Mouse (Mus musculus): Measurements from ENCODE around the gene Bcr.
A peak's percentile ranks its signal among the peaks of the same experiment; 100 is the strongest.
"Not testable (repeated sequence)": the region's sequence is repeated elsewhere in the genome, so short reads cannot be mapped to it uniquely, and the experiment has no call there.

Gene Bcr

DNA sequence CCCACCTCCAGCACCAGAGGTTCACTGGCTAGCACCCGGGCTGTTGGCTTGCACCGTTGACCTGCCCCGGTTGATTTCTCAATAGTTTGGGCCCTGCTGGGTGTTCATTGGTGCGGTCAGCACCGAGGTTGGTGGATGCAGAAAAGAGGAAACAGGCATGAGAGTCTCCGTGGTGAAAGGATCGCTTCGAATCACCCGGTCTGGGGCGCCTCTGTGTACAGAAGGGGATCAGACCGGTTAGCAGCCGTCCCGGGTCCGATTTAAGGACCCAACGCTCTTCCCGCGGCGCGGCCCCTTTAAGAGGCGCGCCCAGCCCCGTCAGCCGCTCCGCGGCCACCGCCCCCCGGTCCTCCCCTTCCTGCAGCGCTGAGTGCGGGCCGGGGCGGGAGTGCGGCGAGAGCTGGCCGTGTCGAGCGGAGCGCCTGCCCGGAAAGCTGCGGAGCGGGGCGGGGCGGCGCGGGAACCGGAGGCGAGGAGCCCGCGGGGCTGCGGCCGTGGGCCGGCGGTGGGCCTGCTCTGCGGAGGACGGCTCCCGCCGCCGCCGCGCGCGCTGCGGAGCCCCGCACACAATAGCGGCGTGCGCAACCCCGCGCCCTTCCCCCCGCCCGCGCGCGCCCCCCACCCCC, at the start of gene Bcr:
Bcr (plus strand) TSS at position 376 of the 626 bp plus-strand sequence.
- DNase-seq (ENCODE audit: low spot score in 2 of 2): peak; percentile 85 to 88

DNA sequence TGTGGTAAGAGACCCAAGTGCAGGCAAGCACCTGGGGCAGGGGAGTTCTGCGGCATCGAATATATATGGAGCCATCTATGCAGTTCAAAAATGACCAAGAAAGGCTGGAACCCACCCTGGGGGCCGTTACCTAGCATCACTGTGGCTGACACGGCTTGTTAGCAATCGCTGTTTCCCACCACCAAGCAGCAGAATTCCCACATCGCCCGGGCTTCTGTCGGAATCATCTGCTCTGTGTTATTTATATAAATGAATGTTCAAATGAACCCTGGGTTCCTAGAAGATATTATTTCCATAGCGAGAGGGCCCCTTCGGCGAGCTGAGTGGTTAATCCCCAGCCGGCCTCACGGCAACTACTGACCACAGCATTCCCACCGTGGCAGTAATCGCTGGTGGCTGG, 49.7 kb upstream of the Bcr start:
- DNase-seq (ENCODE audit: low spot score in 2 of 2): peak; percentile 52 to 77

DNA sequence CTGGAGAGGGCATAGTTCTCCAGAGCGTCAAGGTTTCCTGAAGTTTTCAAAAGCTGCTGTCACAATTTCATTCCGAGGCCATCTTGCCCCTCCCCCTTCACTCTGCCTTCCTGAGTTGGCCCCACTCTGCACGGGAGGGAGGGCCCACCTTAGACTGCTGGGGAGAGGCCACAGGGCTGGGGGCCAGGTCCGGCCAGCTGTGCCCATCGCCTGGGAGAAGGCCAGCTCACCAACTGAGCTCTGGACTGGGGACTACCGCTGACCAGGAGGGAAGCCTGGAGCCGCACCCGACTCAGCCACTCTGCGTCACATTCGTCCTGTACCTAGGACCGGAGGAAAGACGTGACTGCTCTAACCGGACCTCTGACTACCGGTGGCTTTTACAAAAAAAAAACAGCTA, 44.9 kb upstream of the Bcr start:
- no peak for DNase-seq (ENCODE audit: low spot score in 2 of 2)

DNA sequence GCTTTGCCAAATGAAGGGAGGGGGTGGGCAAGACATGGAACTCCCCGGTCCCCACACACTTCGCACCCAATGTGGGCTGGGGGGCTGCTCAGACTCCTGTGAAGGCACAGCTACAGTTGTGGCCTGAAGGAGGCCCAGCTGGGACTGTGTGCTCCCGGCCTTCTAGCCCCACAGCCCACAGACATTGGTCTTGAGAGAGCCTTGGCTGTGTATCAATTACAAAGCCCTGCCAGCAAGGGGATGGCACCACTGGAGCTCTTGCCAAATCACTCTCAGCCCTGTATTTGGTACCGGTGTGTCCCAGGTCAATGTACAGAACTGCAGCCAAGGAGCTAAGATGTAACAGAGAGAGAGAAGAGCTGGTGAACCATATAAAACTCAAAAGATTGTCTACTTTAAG, 43.9 kb upstream of the Bcr start:
- no peak for DNase-seq (ENCODE audit: low spot score in 2 of 2)

DNA sequence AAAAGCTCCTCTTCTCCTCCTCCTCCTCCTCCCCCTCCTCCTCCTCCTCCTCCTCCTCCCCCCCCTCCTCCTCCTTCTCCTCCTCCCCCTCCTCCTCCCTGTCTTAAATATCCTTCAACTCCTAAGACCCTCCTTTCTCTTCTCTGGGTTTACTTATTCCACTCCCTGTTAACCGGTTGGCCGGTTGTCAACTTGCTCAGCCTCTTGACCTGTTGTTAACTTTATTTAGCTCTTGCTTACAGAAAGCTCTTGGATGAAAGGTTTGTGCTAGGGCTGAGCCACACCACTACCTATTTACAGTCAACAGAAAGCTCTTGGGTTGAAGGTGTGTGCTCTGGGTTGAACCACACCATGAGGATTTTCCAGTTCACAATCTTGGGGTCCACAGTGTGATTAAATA, 40.1 kb upstream of the Bcr start:
- DNase-seq (ENCODE audit: low spot score in 2 of 2): no peak

DNA sequence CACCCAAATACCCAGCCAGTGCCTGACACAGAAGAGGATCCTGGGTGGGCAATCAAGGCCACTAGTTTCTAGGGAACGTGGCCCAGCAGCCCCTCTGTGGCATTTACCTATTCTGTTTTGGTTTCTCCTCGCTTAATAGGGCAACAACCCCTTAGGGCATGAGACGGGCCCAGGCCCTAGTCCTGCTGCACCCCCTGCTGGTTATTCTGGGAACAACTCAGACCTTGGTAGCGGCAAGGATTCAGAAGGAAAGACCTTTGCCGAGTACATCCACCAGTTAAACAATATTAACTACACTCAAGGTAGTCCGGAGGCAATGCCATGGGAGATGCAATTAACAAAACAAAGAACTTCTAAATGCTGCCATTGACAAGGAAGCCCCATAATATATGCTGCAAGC, 39.3 kb upstream of the Bcr start:
- DNase-seq (ENCODE audit: low spot score in 2 of 2): peak; percentile 70 to 85

DNA sequence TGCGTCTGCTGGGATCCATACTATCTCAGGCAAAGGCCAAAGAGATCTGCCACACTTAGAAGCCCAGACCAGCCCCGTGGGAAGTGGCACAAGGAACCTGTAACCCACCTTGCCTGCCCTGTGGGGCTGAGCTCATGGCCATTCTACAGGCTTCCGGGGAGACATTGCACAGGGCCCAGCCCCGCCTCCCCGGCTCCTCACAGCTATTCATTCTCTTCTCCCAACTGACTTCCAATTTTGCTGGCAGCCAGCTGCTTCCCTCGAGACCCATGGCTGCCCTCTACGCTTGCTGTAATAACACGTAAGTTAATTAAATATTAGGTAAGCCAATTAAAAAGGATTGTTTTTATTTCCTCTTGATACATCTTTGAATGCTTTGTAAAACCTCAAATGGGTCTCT, 33.9 kb upstream of the Bcr start:
- no peak for DNase-seq (ENCODE audit: low spot score in 2 of 2)

DNA sequence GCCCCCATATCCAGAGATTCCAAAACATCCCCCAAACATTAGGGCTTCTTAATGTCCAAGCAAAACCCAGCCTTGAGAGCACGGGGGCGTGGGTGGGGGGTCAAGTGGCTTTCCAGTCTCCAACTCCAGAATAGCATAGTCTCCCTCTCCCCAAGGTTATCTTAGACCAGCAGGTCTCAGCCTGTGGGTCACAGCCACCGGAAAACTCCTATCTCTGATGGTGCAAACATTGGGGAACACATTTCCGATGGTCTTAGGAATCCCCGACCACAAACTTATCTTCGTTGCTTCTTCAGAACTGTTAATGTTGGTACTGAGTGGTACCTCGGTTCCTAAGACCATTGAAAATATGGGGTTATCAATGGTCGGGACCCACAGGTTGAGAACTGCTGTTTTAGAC, 31.6 kb upstream of the Bcr start:
- no peak for DNase-seq (ENCODE audit: low spot score in 2 of 2)

DNA sequence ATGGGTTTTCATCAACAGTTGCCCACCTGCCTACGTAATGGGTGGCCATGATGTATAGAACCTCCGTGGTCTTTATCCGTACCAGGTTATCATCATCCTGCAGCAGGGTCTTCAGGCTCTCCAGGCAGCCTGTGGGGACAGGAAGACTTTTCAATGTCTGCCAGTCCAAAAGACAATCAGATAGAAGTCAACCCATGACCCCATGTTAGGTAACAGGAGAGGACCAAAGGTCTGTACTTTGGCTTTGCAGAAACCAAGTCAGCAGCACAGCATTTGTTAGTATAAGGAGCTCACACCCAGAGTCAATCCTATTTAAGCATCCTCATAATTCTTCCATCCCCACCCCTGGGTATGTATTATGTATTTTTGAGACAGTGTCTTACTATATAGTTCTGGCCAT, 30.7 kb upstream of the Bcr start:
- DNase-seq (ENCODE audit: low spot score in 2 of 2): no peak

DNA sequence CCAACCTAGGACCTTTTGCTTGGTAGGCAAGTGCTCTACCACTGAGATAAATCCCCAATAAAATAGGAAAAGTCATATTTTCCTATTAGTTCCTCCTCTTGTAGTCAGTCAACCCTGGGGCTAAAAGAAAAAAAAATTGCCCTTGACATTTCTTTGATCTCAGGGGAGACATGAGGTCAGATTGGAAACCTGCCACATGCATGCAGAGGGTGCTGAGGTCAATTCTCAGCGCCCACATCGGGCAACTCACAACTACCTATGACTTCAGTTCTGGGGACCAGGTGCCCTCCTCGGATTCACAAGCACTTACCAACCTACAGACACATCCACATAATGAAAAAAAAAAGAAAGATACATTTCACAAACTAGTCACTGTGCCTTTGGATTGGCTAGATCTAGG, 30.2 kb upstream of the Bcr start:
- DNase-seq (ENCODE audit: low spot score in 2 of 2): no peak

DNA sequence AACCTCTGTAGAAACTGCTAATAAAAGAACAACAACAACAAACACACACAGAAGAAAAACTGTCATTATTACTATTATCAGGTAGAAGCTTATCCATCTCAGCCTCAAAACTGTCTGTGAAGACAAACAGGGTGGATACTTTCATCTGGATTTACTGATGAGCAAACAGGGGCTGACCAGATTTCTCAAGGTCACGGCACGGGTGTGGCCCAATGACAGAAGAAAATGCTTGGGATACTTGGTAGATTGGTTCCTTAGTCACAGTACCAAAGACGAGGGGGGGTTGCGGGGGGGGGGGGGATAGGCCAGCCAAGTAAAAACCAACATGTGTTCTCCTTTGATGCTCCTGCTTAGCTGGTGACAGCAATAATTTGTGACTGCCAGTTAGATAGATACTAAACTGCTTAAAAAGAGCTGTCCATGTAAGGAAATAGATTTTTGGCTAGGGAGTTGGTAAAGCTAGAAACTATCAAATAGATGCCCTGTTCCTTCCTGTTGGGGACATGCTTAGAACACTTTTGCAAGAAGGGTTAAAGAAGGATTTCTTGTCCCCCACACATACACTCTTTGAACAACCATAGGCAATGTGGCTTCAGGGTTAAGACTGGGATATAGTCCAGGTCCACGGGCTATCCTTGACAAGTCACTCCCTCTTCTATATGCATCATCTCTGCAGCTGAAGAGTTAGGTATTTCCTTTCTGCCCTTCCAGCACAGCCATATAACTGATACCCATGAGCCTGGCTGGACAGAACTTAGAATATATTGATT, 28.9 kb upstream of the Bcr start:
- no peak for DNase-seq (ENCODE audit: low spot score in 2 of 2)

DNA sequence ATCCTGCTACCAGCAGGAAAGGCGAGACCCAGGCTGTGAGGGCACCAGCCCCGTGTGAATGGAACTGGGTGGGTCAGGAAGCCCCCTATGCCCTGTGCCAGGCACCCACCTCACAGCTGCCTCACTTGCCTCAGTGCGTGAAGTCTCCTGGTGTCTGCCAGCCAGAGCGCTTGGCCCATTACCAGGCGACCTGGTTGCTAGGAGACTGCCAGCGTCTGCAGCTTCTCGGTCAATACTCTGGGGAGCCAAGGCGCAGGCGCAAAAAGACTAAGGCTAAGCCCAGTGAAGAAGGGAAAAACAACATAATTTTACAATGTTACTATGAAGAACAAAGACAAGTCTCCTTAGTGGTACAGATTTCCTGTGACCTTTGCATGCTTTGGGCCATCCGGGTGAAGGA, 28.0 kb upstream of the Bcr start, which contains the start of gene Rsph14:
Rsph14 (minus strand) TSS at position 192 of the 400 bp plus-strand sequence.
- DNase-seq (ENCODE audit: low spot score in 2 of 2): peak; percentile 93 to 94

DNA sequence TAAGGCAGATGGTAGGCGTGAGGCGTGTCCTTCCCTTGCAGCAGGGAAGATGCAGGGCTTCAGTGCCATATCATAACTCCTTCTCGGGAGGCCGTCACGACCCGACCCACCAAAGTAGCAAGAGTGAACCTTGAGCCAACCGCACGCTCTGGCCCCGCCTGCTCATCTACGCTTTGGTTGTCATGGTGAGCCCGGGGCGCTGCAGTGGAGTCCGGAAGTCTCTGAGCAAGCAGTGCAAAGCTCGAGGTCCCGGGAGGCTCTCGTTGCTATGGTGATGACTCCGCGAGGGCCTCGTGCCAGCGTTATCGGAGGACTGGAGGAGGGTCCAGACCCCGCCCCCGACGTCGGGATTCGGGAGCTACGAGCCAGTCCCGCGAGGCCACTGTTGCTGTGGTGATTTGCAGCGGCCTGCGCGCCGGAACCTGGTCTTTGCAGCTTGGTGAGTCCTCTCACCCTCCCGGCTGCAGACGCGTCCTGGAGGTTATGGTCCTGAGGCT, 23.5 kb upstream of the Bcr start, which contains the start of gene Rab36:
Rab36 (plus strand) TSS at position 176 of the 497 bp plus-strand sequence.
- DNase-seq (ENCODE audit: low spot score in 2 of 2): peak; percentile 97 to 98

DNA sequence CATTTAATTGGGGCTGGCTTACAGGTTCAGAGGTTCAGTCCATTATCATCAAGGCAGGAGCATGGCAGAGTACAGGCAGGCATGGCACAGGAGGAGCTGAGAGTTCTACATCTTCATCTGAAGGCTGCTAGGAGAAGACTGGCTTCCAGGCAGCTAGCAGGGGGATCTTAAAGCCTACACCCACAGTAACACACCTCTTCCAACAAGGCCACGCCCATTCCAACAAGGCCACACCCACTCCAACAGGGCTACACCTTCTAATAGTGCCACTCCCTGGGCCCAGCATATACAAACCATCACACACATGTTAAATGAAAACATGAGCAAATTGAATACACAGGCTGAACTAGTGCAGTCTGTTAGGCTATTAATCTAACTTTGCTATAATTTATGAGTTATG, 18.3 kb upstream of the Bcr start:
- not testable (repeated sequence) for DNase-seq (ENCODE audit: low spot score in 2 of 2)

DNA sequence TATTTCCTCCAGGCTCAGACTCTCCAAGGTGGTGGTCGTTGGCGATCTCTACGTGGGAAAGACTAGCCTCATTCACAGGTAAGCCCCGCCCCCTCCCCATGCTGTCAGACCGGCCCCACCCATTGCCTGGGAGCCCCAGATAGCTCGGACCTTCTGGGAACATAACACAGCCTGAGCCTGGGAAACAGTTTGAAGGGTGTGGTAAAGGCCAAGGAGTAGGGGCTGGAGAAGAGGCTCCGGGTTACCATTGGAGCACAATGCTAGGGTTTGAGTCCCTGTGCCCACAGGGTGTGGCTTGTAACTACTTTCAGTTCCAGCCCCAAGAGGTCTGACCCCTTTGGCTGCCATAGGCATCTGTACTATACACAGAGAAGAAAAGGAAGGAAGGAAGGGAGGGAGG, 15.9 kb upstream of the Bcr start:
- no peak for DNase-seq (ENCODE audit: low spot score in 2 of 2)

DNA sequence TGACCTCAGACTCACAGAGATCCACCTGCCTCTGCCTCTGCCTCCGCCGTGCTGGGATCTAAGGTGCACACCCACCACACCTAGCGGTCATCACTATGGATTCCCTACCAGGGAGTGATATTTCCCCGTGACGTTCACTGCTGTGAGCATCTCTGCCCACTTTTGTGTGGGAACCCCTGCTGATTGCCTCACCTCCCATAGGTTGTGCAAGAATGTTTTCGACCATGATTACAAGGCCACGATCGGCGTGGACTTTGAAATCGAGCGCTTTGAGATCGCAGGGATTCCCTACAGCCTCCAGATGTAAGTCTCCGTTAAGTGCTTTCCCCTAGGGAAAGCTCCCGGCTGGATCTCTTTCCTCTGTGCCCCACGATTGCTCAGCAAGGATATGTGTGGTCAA, 14.6 kb upstream of the Bcr start:
- no peak for DNase-seq (ENCODE audit: low spot score in 2 of 2)

DNA sequence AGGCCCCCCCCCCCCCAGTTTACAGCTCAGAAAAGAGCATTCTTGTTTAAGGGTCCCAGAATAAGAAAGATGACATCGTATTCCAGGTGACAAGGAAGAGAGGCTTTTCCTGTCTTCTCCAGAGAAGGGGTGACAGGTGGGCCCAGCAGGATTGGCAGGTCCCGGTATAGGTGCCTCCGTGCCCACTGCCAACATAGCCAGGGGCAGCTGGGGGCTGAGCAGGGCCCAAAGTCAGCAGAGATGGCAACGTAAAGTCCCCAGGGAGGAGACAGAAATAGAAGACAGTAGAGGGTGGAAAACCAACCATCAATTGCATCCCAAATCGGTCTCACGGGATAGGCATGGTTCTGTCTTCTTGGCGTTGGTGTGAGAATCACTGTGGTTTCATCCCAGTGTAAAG, 11.7 kb upstream of the Bcr start:
- DNase-seq (ENCODE audit: low spot score in 2 of 2): no peak

DNA sequence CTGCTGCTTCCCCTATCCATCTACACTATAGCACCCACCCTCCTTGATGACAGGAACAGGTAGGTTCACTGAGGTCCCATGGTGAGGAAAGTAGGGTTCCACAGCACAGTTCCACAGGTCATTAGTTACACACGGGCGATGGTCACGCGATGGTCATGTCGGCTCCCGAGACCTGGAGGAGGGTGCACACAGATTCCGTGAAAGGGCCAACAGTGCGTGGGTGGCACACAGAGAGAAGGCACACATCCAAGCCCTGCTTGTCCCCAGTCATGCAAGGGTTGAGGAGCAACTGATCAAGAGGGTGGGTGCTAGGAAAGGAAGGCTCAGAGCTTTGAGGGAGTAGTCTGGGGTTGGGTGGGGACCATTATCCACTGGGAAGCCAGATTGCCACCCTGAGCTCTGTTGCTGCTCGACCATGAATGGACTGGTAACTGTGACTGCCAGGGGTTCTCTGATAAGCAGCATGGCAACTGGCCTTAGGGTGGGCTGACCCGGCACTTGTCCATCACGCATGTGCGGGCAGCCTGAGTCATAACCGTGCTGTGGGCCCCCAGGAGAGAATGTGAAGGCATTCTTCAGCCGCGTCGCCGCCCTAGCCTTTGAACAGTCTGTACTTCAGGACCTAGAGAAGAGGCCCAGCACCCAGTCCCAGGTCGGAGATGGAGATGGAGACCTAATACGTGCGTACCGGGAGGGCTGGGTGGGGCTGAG, 8.9 kb upstream of the Bcr start:
- DNase-seq (ENCODE audit: low spot score in 2 of 2): no peak

DNA sequence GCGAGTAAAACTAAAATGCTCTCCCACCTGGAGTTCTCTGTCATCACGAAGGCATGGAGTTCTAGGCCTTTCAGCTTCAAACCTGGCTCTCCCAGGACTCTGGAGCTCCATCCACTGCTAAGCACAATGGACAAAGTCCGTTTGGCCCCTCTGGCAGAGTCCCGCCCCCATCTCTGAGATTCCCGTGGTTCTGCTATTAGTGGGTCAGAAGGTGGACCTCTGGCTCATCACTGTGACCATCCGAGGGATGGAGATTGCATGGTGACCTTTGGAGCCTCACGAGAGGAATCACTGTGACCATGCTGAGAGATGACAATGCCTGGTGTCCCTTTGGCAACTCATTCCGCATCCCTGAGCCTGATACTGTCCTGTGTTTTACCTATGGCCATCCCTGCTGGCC, 7.5 kb upstream of the Bcr start:
- no peak for DNase-seq (ENCODE audit: low spot score in 2 of 2)

DNA sequence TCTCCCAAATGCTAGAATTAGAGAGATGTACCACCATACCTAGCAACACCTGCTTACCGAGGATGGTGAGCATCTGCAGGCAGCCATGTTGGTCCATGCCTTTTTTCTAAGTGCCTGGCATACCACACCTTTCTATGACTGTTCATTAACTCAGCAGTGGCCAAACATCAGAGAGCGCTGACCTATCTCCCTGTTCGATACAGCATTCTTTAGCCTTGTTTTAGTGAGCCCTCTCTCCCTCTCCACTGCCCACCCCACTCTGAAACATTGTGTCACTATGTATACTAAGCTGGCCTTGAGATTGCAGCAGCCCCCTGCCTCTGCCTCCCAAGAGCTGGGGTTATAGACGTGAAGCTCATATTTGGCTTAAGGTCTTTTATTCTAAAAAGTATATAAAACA, 6.7 kb upstream of the Bcr start:
- no peak for DNase-seq (ENCODE audit: low spot score in 2 of 2)

DNA sequence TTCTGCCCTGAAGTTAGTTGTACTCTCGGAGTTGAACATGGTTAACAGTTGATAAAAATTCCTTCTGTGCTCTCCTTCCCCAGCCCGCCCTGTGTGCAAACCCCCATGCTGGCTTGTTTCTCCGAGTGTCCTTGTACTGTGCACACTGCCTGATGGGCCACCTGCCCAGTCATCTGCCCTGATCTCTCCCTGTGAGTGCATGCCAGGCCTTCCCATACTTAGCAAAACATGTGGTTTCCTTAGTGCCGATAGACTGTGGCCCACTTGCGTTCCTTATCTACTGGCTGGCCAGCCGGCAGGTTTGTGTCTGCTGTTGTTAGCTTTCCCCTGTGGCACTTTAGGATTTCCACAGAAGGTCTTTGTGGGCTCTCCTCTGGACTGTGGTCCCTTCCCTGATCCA, 6.3 kb upstream of the Bcr start:
- DNase-seq (ENCODE audit: low spot score in 2 of 2): peak in 1 of 2 experiments; percentile 57

DNA sequence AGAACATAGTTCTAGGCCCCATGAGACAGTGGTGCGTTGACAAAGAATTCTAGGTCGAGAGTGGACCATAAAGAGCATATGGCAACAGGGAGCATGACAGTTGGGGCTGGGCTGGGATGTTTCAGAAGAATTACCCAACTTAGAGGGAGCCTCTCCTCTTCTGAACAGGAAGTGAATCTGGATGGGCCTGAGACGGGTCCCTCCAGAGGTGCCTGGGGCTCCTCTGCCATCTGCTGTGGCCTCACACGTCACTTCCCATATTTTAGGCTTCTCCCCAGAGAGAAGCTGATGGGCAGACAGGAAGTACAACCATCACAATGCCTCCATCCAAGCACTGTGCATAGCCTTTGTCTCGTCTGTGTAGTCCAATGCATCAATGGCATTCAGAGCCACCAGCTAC, 4.7 kb upstream of the Bcr start:
- DNase-seq (ENCODE audit: low spot score in 2 of 2): no peak

DNA sequence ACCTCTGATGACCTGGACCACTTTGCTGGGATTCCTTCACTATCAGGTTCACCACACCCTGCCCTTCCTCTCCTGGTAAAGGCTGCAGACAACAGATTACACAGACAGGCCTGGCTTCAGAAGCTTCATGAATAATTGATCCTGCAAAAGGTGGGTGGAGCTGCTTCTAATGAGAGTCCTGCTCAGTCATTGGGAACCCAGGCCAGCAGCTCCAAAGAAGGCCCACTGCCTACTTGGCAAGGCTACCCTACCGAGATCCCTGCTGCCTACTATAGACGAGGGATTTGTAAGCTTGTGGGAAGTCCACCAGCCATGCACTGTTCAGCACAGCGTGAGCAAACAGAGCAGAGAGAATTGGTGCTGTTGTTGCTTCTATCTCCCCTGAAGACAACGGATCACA, 4.1 kb upstream of the Bcr start:
- peak; percentile 72 to 82 for DNase-seq (ENCODE audit: low spot score in 2 of 2)

All from right cerebral cortex, postnatal 10 days (tissue).